Mouse (Mus musculus) thymus, adult 2 months (tissue): ENCODE measurements around the gene Bcas2. TPM values are rescaled to one million over a fixed set of nuclear protein-coding genes. Genes with fewer than 3 reads are reported as not detected.
A peak's percentile ranks its signal among the peaks of the same experiment; 100 is the strongest.
"Not testable (repeated sequence)": the region's sequence is repeated elsewhere in the genome, so short reads cannot be mapped to it uniquely, and the experiment has no call there.

ENCODE experiments used
- DNase-seq: peaks from one replicate; pipeline ENCODE4 v3.0.0; 2021
- H3K27ac ChIP-seq: fragments of 200-500 bp; 2 replicates; pipeline ENCODE4 v1.5.1; 2012; ENCODE audit warnings: low read length, control low read depth; ENCODE audit not compliant: control insufficient read depth, insufficient read depth
- H3K27me3 ChIP-seq: fragments of 200-500 bp; 2 replicates; pipeline ENCODE4 v1.6.1; 2012; ENCODE audit warnings: mild to moderate bottlenecking, low read length, moderate library complexity, mixed read lengths; ENCODE audit not compliant: control insufficient read depth, insufficient read depth
- H3K36me3 ChIP-seq: fragments of 200-500 bp; 2 replicates; pipeline ENCODE4 v1.6.1; 2012; ENCODE audit warnings: mild to moderate bottlenecking, low read length, moderate library complexity; ENCODE audit not compliant: control insufficient read depth, insufficient read depth
- H3K4me1 ChIP-seq: fragments of 200-500 bp; replicated peaks from 2 replicates; pipeline ENCODE4 v1.6.1; 2012; ENCODE audit warnings: low read length; ENCODE audit not compliant: control insufficient read depth, insufficient read depth
- H3K4me3 ChIP-seq: fragments of 200-500 bp; 2 replicates; pipeline ENCODE4 v1.5.1; 2012; ENCODE audit warnings: mild to moderate bottlenecking, low read length, control low read depth, moderate library complexity; ENCODE audit not compliant: control insufficient read depth, insufficient read depth
- CTCF ChIP-seq: fragments of 200-500 bp; IDR thresholded peaks from 2 replicates; pipeline ENCODE4 v1.5.1; 2012; ENCODE audit warnings: mild to moderate bottlenecking, control low read depth, low read length, moderate library complexity, borderline replicate concordance; ENCODE audit not compliant: control insufficient read depth, poor library complexity, insufficient read depth; ENCODE audit errors: extremely low read depth
- POLR2A ChIP-seq: fragments of 200-500 bp; IDR thresholded peaks from 2 replicates; pipeline ENCODE4 v1.6.1; 2012; ENCODE audit warnings: mild to moderate bottlenecking, low read length, control low read depth, moderate library complexity; ENCODE audit not compliant: control insufficient read depth, poor library complexity, insufficient read depth; ENCODE audit errors: extremely low read depth
- WGBS: fragments of 180-500 bp; shearing (Covaris S2); methylation state at CpG from one replicate; pipeline ENCODE4 v1.1.7; 2018; 5-methylcytosine and 5-hydroxymethylcytosine counted together
- polyA plus RNA-seq: library from polyadenylated mRNA; depleted of rRNA; stranded (reverse); fragments of >200 nt; gene quantifications from 2 replicates; pipeline ENCODE4 v1.2.3, GENCODE M21; 2012

Gene Bcas2
- polyA plus RNA-seq, 1 experiment, result 39.0 TPM

- no peak for DNase-seq
- Histone ChIP-seq H3K36me3 (no peaks in the 10 kb centered on the region), H3K27ac (no peak overlapping the region), H3K4me3 (no peak overlapping the region), H3K27me3 (no peaks in the 10 kb centered on the region), H3K4me1 (peaks cover 9% of the 10 kb centered on the region)
- TF ChIP-seq POLR2A (no peak), CTCF (no peak)
- WGBS, result 69% methylated on average over 8 of the region's 8 CpGs
These were observed 41.9 kb upstream of the Bcas2 start for GRCm38 (mm10) chr3:103129367-103130159.

GRCm38 (mm10) chr3:103130236-103130751 is 41.2 kb upstream of the Bcas2 start:
- H3K4me3 ChIP-seq, result no peak overlapping the region
- no peak overlapping the region for H3K27ac ChIP-seq
- H3K4me1 ChIP-seq, result peaks cover 9% of the 10 kb centered on the region
- H3K36me3 ChIP-seq, result no peaks in the 10 kb centered on the region
- no peaks in the 10 kb centered on the region for H3K27me3 ChIP-seq
- 19% methylated on average over 6 of the region's 6 CpGs for WGBS
- TF ChIP-seq POLR2A (no peak), CTCF (no peak)
- peak; percentile 11 for DNase-seq

- no peaks in the 10 kb centered on the region for H3K36me3 ChIP-seq
- H3K27me3 ChIP-seq, result no peaks in the 10 kb centered on the region
- peaks cover 11% of the 10 kb centered on the region for H3K4me1 ChIP-seq
- no peak overlapping the region for H3K27ac ChIP-seq
- TF ChIP-seq POLR2A, result no peak
- H3K4me3 ChIP-seq, result no peak overlapping the region
- 97% methylated on average over 10 of the region's 10 CpGs for WGBS
- DNase-seq, result no peak
These were observed 38.4 kb upstream of the Bcas2 start for GRCm38 (mm10) chr3:103133098-103133497.

- Histone ChIP-seq H3K4me3 (no peak overlapping the region), H3K27me3 (no peaks in the 10 kb centered on the region), H3K27ac (no peak overlapping the region), H3K4me1 (peaks cover 14% of the 10 kb centered on the region), H3K36me3 (no peaks in the 10 kb centered on the region)
- TF ChIP-seq CTCF (no peak), POLR2A (no peak)
- no peak for DNase-seq
- WGBS, result 95% methylated on average over 4 of the region's 4 CpGs
These were observed 34.9 kb upstream of the Bcas2 start for GRCm38 (mm10) chr3:103136414-103137077.

- TF ChIP-seq CTCF (no peak), POLR2A (no peak)
- Histone ChIP-seq H3K27ac (no peak overlapping the region), H3K27me3 (no peaks in the 10 kb centered on the region), H3K36me3 (no peaks in the 10 kb centered on the region), H3K4me1 (peaks cover 14% of the 10 kb centered on the region), H3K4me3 (no peak overlapping the region)
- 69% methylated on average over 8 of the region's 8 CpGs for WGBS
- no peak for DNase-seq
These were observed 32.4 kb upstream of the Bcas2 start for GRCm38 (mm10) chr3:103139047-103139446.

- peak; percentile 13 for DNase-seq
- not testable (repeated sequence) for H3K27ac ChIP-seq, H3K36me3 ChIP-seq, H3K27me3 ChIP-seq, H3K4me3 ChIP-seq
- WGBS, result 13% methylated on average over 11 of the region's 11 CpGs
- peaks cover 14% of the 10 kb centered on the region for H3K4me1 ChIP-seq
These were observed 31.2 kb upstream of the Bcas2 start for GRCm38 (mm10) chr3:103140095-103140838.
